Mouse (Mus musculus): ENCODE results near the gene Nr2f6.

Gene Nr2f6

GRCm38 (mm10) chr8:71381421-71381970 lies at the start of gene Nr2f6:
Gene Nr2f6 (minus strand): TSS chr8:71381960.
- DNase-seq (ENCODE audit: low spot score) = peak; percentile 76

- DNase-seq (ENCODE audit: low spot score) = no peak
Observed at GRCm38 (mm10) chr8:71422121-71422520, 40.4 kb upstream of the Nr2f6 start.

- DNase-seq (ENCODE audit: low spot score) = no peak
Observed at GRCm38 (mm10) chr8:71411535-71412273, 29.9 kb upstream of the Nr2f6 start.

DNA sequence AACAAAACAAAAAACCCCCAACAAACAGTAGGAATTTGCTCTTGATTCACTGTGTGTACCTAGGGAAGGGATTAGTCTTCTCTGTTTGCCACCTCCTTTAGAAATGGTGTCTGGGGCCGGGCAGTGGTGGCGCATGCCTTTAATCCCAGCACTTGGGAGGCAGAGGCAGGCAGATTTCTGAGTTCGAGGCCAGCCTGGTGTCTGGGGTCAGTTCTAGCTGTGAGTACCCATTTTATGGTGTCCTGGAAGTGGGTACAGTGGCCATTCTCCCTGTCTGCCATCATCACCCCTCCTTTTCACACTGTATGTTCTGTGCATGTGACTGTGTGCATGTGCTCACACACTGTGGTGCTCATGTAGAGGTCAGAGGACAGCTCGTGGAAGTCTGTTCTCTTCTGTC lies 26.5 kb upstream of the Nr2f6 start:
- DNase-seq (ENCODE audit: low spot score) = no peak

DNA sequence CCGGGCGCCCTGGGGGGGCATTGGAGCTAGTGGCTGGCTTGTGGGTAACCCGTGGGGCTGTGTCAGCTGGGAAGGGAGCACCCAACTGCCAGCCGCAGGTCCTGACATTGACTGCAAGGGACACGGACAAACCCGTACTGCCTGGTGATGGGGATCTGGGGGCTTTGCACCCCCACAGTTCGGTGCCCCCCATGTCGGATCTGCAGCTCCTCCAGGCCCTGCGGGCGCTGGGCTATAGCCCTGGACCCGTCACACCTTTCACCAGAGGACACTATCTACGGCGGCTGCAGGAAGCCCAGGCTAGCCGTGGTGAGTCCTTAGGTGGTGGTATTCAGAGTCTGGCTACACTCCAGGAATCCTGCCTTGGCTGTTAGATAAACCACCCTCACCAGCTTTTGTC lies 25.7 kb upstream of the Nr2f6 start:
- DNase-seq (ENCODE audit: low spot score) = no peak

- peak; percentile 60 for DNase-seq (ENCODE audit: low spot score)
Observed at GRCm38 (mm10) chr8:71406099-71407015, 24.6 kb upstream of the Nr2f6 start.

DNA sequence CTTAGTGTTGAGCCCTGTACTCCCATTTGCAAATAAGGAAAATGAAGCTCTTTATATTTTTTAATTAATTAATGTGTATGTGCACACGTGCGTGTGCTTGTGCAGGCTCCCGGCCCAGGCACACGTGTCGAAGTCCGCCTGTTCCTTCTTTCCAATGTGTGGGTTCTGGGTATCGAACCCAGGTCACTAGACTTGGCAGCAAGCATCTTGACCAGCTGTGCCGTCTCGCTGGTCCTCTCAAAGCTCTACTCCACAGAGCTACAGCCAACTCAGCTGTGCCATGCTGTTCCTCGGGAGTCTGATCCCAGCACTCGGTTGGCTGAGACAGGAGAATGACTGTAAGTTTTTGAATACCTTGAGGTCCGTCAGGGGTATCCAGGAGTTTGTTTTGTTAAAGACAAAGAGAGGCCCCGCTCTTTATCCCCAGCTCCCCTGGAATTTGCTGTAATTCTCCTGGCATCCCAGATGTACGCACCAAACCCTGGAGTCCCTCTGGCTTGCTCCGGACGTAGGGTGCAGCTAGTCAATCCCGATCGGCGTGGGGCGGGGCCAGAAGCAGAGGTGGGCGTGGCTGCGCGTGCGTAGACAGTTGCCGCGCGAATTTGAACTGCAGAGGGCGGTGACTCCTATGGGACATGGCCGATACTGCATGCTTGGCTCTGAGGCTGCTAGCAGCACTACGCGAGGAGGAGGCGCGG lies 23.8 kb upstream of the Nr2f6 start, which contains the start of gene Ankle1:
Gene Ankle1 (plus strand): TSS at position 610 of the 698 bp plus-strand sequence.
- DNase-seq (ENCODE audit: low spot score) = peak; percentile 91

DNA sequence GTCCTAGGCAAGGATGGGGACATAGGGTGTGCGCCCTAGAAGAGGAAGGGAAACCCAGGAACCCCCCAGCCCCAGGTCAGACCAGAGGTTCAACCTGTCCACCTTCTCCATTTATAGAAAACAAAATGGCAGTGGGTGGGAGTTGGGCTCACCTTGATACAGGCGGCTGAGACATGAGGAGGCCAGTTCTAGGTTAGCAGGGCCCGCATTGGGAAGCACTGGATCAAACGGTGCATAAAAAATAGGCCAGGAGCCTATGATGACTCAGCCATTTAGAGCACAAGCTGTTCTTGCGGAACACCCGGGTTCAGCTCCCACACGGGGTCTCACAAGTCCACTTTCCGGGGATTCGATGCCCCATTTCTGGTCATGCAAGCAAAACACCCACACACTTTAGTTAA lies 23.2 kb upstream of the Nr2f6 start:
- DNase-seq (ENCODE audit: low spot score) = no peak

- DNase-seq (ENCODE audit: low spot score) = peak; percentile 5
Observed at GRCm38 (mm10) chr8:71404011-71404410, 22.3 kb upstream of the Nr2f6 start.

GRCm38 (mm10) chr8:71403107-71403885 lies 21.5 kb upstream of the Nr2f6 start:
- DNase-seq (ENCODE audit: low spot score) = no peak

DNA sequence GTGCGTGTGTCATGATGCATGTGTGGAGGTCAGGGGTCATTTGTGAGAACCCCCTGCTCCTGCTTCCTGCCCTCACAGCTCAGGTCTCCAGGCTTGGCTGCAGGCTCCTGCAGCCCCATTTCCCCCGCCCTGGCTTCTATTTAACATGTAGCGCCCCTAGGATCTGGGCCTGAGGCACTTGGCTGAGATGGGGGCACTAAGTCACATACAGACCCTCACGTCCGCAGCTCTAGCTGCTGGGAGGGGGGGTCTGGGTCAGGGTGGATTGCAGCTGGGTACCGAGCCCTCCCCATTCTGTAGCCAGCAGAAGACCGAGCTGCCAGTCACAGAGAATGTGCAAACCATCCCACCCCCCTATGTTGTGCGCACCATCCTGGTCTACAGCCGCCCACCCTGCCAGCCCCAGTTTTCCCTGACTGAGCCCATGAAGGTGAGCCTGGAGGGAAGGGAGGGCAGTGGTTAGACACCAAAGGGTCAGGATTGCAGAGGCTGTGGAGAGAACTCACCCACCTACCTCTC lies 20.7 kb upstream of the Nr2f6 start:
- DNase-seq (ENCODE audit: low spot score) = peak; percentile 3

DNA sequence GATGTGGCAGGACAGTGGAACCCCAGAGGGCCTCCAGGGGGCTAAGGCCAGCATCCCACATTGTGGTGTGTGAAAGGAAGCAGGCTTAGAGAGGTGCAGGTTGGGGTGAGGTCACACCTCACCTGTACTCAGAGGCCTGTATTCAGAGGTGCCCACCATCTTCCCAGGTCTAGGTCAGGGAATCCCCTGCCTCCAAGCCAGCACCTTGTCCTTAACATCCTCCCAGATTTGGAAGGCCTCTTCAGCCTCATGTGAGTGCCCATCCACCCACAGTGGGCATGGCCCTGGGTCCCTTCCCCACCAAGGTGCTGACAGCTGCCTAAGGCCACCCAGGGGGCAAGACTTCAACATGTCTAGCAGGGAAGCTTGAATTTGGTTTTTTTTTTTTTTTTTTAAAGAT lies 19.7 kb upstream of the Nr2f6 start:
- DNase-seq (ENCODE audit: low spot score) = no peak

GRCm38 (mm10) chr8:71400826-71401225 lies 19.1 kb upstream of the Nr2f6 start:
- no peak for DNase-seq (ENCODE audit: low spot score)

- DNase-seq (ENCODE audit: low spot score) = no peak
Observed at GRCm38 (mm10) chr8:71397701-71398100, 15.9 kb upstream of the Nr2f6 start.

DNA sequence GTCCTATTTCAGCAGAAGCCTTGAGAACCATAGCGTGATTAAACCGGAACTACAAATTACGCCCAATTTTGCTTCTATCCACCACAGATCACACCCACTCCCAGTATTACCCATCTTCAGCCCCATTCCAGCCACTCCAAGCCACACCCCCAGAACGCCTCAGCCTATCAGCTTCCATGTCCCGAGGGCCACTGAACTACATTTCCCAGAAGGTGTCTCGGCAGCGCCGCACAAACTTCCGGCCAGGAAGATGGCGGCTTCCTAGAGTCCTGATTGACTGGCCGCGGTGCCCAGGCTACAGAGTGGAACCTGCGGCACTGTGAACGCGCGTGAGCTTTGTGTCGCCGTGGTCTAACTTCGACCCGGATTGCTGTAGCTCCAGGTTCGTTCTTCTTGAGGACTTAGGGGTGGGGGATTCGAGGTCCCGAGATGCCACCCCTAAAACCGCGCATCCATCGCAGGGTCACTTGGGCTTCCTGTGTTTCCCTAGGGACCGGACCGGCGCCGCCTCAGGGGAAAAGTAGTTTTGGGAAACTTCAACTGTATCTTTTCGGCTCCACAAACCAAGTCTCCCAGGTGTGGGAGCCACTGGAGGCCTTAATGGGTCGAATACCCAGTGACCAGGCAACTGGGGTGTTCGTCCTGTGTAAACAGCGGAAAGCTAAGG lies 15.0 kb upstream of the Nr2f6 start, which contains the start of gene Babam1:
Gene Babam1 (plus strand): TSS at position 223 of the 667 bp plus-strand sequence.
- peak; percentile 95 for DNase-seq (ENCODE audit: low spot score)

GRCm38 (mm10) chr8:71395629-71396028 lies 13.9 kb upstream of the Nr2f6 start, which contains the start of gene Ushbp1:
Gene Ushbp1 (minus strand): TSS chr8:71395802.
- DNase-seq (ENCODE audit: low spot score) = no peak

DNA sequence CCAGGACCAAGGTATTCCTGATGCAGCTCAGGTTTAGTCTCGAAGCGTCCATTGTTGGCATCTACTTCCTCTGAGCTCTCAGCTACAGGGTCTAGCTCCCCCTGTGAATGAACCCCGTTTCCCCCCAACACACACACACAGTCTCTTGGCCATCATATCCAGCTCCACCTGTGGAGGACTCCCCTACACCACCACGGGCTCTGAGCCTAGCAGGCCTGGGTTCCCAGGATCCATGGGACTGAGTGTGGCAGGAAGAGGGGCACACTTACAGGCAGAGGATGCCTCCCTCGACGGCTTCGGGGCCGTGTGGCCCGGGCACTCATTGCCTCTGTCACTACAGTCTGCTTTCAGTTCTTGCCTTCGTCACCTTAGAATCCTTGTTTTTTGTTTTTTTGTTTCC lies 13.3 kb upstream of the Nr2f6 start:
- no peak for DNase-seq (ENCODE audit: low spot score)

DNA sequence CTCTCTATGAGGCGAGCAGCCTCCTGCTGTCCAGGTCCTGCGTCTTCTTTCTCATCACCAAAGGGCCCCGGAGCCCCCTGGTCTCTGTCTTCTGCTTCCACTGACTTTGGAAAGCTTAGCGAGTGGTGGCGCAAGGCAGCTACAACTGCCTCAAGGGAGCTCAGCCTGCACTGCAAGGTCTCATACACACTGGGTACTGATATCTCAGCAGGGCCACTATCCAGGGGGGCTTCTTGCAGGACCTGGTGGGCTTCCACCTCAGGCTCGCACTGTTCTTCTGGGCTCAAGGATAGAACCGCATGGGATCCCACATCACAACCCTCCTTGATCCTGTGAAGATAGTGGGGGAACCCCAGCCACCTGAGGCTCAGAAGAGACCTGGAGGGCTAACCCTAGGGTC lies 12.7 kb upstream of the Nr2f6 start:
- no peak for DNase-seq (ENCODE audit: low spot score)

GRCm38 (mm10) chr8:71392871-71393270 lies 11.1 kb upstream of the Nr2f6 start:
- DNase-seq (ENCODE audit: low spot score) = no peak

DNA sequence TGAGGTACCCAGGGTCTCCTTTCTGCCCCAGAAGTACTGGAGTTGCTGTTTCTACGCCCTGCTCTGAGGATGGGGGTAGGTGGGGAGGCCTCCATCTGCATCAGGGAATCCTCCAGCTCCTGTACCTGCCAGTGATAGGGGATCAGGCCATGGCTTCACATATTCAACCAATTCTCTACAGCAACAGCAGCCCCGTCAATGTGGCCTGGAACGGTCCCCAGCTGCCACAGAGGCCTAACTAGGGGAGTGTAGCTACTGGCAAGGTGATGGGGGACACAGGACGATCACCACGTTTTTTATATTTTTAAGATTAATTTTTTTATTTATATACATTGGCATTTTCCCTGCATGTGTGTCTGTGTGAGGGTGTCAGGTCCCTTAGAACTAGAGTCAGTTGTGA lies 10.6 kb upstream of the Nr2f6 start:
- DNase-seq (ENCODE audit: low spot score) = no peak
